Mouse (Mus musculus) heart, adult 8-10 months (tissue): ENCODE data around the gene Ifi205. TPM values are rescaled to one million over a fixed set of nuclear protein-coding genes. Genes with fewer than 3 reads are reported as not detected.
"Not testable (repeated sequence)": the region's sequence is repeated elsewhere in the genome, so short reads cannot be mapped to it uniquely, and the experiment has no call there.

Source experiments
- DNase-seq: peaks from one replicate; pipeline ENCODE4 v3.0.0; 2022; ENCODE audit warnings: low spot score
- total RNA-seq, 4 experiments: library from RNA; stranded (reverse); gene quantifications; 2 replicates each; pipeline ENCODE4 v1.2.4; 2022

Ifi205 gene
- total RNA-seq = 10 to 100 TPM; 11.3 to 19.4 (median 17.3) TPM

DNA sequence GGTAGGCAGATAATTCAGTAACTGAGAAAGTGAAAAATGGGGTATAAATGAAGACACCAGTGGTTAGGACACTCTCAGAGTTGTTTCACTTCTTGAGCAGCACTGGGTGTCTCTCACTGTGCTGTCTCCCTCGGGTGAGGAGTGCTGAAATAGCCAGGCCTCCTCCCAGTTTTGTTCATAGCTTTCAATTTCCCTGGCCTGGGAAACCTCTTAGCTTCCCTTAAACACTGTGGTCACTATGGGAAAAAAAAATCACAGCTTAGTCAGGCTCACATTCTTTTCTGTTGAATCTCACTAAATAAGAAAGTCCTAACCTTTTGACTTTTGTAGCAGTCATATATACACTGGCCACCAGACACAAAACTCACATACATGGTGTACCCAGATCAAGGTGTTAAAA is at the start of gene Ifi205:
Ifi205 (minus strand) TSS at position 113 of the 400 bp plus-strand sequence.
- peak; percentile 68 for DNase-seq

DNA sequence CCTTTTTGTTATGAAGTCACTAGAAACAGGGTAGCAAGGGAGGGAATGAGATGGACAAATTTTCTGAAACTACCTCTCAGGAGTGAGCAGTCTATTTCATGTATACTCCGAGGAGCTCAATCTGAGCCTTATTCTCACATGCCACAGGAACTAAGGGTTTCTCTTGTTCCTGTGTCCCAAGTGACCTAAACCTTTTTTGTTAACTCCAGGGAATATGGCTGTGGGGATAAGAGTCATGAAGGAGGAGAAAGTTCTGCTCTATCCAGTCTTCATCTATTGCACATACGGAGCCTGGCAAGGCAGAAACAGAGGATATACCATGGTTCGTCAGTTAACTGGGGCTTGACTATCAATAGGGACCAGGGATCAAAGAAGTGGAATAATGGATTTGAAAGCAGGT is 34.7 kb upstream of the Ifi205 start, which contains the start of gene Olfr430:
Olfr430 (plus strand) TSS at position 301 of the 400 bp plus-strand sequence.
- DNase-seq = no peak

- DNase-seq = no peak
Measured at GRCm38 (mm10) chr1:174055248-174055647, 23.6 kb upstream of the Ifi205 start.

DNA sequence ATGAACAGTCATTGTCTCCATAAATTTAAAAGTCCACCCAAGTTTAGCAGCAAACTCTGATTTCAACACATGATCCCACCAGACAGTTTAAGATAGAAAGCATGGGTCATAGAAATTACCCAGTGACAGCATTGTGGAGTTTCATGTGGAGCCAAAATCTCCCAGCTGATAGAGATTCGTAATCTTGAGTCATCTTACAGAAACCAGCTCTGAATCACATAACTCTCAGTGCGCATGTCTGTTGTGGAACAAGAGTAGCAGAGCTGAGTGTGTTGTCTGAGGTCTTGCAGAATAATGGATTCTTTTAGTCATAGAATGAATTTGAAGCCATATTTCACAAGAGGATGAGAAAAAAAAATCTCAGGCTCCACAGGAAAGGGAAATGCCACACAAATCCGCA is 21.4 kb upstream of the Ifi205 start:
- DNase-seq = no peak

- no peak for DNase-seq
Measured at GRCm38 (mm10) chr1:174051931-174052536, 20.4 kb upstream of the Ifi205 start.

- peak; percentile 53 for DNase-seq
Measured at GRCm38 (mm10) chr1:174051515-174051914, 19.9 kb upstream of the Ifi205 start.

- no peak for DNase-seq
Measured at GRCm38 (mm10) chr1:174050532-174050931, 18.9 kb upstream of the Ifi205 start.

DNA sequence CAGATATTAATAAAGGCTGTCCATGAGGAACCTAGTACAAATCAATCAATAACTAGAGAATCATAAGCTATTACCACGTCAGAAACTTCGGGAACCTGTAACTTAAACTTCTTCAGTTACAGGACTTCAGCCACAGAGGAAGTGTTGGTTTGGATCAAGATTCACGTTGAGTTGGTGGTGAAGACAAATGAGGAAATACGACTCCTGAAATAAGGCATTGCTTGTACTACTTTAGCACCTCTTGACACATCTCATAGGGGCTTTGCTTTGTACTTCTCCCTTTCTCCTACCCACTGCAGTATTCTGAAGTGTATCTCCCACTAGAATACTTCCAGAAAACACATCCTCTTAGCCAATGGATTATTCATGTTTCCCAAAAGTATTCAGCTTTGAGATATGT is 17.7 kb upstream of the Ifi205 start:
- not testable (repeated sequence) for DNase-seq

GRCm38 (mm10) chr1:174048893-174049292 is 17.3 kb upstream of the Ifi205 start, which contains the start of gene Olfr432:
Gene Olfr432, plus strand, starts transcription at chr1:174049205.
- no peak for DNase-seq

- not testable (repeated sequence) for DNase-seq
Measured at GRCm38 (mm10) chr1:174048227-174048626, 16.6 kb upstream of the Ifi205 start.

DNA sequence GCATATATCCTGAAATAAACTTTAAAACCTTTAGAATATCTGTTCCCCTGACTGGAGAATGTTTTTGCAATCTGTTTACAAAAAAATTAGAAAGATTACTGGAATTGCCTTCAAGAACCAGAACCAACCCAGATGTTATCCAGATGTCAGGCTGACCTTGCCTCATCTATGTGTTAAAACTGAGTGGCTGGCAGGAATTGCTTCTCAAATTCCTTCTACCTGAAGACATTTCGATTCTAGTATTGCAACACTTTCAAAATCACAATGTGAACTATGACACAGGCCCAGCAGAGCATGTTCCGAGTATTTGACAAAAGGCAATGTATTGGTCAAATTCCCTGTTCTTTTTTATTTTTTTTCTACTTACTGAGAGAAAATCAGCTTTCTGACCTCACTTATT is 12.8 kb upstream of the Ifi205 start:
- peak; percentile 63 for DNase-seq

- DNase-seq = not testable (repeated sequence)
Measured at GRCm38 (mm10) chr1:174042091-174042884, 10.7 kb upstream of the Ifi205 start.

- peak; percentile 84 for DNase-seq
Measured at GRCm38 (mm10) chr1:174040523-174041177, 9.0 kb upstream of the Ifi205 start, which contains the start of gene Olfr433. Gene Olfr433, plus strand, starts transcription at chr1:174040705.

- DNase-seq = peak; percentile 53
Measured at GRCm38 (mm10) chr1:174038480-174038879, 6.9 kb upstream of the Ifi205 start.

- no peak for DNase-seq
Measured at GRCm38 (mm10) chr1:174035841-174036240, 4.2 kb upstream of the Ifi205 start.

GRCm38 (mm10) chr1:174007050-174007449 is 24.6 kb downstream of the Ifi205 start:
- not testable (repeated sequence) for DNase-seq

GRCm38 (mm10) chr1:174004352-174005109 is 27.1 kb downstream of the Ifi205 start:
- DNase-seq = not testable (repeated sequence)

DNA sequence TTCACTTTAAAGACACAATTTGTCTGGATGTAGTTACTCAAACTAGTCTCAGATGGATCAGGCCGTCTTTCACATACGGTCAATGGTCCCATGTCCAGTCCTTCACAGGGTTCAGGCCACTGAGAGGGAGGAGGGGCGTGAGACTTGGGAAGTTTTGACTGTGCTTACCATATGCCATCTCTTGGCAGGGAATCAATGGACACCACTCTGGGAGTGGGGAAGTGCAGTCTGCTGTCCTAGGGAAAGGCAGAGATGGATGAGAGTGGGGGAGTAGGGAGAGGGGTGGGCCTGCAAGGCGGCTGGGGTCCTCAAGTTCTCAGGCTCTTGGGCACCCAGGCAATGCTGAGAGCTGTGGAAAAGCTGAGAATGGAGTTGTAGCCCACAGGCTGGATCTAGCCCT is 36.6 kb downstream of the Ifi205 start:
- no peak for DNase-seq

- not testable (repeated sequence) for DNase-seq
Measured at GRCm38 (mm10) chr1:173982694-173983305, 48.8 kb downstream of the Ifi205 start, which contains the start of gene Ifi202b. Gene Ifi202b, minus strand, starts transcription at chr1:173982744.

DNA sequence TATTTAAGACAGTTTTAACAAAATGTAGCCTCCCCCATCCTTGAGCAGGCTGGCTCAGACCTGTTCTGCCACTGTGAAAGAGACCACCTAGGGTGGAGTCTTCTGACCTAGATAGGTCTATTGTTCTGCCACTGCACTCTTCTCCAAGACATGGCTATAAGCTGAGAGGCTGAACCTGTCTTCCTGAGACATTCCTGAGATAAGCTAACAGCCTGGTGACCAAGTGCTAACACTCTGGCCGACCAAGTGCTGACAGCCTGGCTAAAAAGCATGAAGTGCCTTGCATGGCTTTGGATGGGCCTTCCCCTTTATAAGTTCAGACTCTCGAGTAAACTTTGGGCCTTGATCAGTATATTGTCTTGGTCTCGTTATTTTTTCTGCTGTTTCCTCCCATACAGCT is 50.6 kb downstream of the Ifi205 start:
- not testable (repeated sequence) for DNase-seq

- no peak for DNase-seq
Measured at GRCm38 (mm10) chr1:173977622-173978021, 54.0 kb downstream of the Ifi205 start.
